Mouse (Mus musculus) midbrain, embryonic 15.5 days (tissue): Measurements from ENCODE around the gene Gm16223. TPM values are rescaled to one million over a fixed set of nuclear protein-coding genes. Genes with fewer than 3 reads are reported as not detected.

Experiments used
- ATAC-seq: fragments of 200-750 bp; cut with Nextera tagmentation; replicated peaks from 2 replicates; pipeline ENCODE4 v1.8.0; 2017; ENCODE audit warnings: moderate TSS enrichment
- H3K27ac ChIP-seq: fragments of 300-500 bp; sonication (generic); 2 replicates; pipeline ENCODE4 v1.5.1; 2015; ENCODE audit warnings: mild to moderate bottlenecking, inconsistent platforms
- H3K27me3 ChIP-seq: fragments of 300-500 bp; sonication (generic); replicated peaks from 2 replicates; pipeline ENCODE4 v1.6.1; 2015; ENCODE audit warnings: inconsistent platforms
- H3K36me3 ChIP-seq: fragments of 300-500 bp; sonication (generic); replicated peaks from 2 replicates; pipeline ENCODE4 v1.6.1; 2015; ENCODE audit warnings: inconsistent platforms
- H3K4me1 ChIP-seq: fragments of 300-500 bp; sonication (generic); 2 replicates; pipeline ENCODE4 v1.6.1; 2015; ENCODE audit warnings: inconsistent platforms
- H3K4me2 ChIP-seq: fragments of 300-500 bp; sonication (generic); 2 replicates; pipeline ENCODE4 v1.6.1; 2015; ENCODE audit warnings: inconsistent platforms, mild to moderate bottlenecking, moderate library complexity
- H3K4me3 ChIP-seq: fragments of 300-500 bp; sonication (generic); 2 replicates; pipeline ENCODE4 v1.5.1; 2015; ENCODE audit warnings: mild to moderate bottlenecking, inconsistent platforms
- H3K9ac ChIP-seq: fragments of 300-500 bp; sonication (generic); 2 replicates; pipeline ENCODE4 v1.6.1; 2015; ENCODE audit warnings: mild to moderate bottlenecking, inconsistent platforms
- H3K9me3 ChIP-seq: fragments of 300-500 bp; sonication (generic); 2 replicates; pipeline ENCODE4 v1.6.1; 2016; ENCODE audit warnings: inconsistent platforms
- WGBS: fragments of 180-500 bp; shearing (Covaris S2); methylation state at CpG from one replicate; pipeline ENCODE4 v1.1.7; 2015; ENCODE audit warnings: mixed read lengths; 5-methylcytosine and 5-hydroxymethylcytosine counted together
- polyA plus RNA-seq: library from polyadenylated mRNA; unstranded; fragments of >200 nt; fragmentation: Nextera tagmentation; extraction: Ambion mirVana; gene quantifications from 2 replicates; pipeline ENCODE4 v1.2.1, GENCODE M21; 2015

Gene Gm16223
- polyA plus RNA-seq, 1 experiment from 2014 or later = not detected

DNA sequence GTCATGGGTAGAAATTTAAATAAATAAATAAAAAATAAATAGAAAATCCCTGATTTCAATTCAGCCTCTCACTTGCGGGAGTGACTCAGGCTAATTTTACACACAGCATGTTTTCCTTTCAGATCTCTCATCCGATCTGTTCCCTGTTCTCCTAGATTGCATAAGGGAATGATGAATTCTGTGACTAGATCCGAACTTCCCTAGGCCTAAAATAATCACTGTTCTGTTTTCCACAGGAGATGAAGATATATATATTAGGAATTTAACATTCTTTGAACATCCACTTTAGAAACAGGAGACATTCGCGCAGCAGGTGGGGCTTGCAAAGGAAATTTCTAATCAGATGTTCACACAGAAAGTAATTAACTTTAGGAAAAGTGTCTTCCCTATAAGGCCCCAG lies 171.5 kb downstream of the Gm16223 start:
- no peak overlapping the region for H3K4me3 ChIP-seq

DNA sequence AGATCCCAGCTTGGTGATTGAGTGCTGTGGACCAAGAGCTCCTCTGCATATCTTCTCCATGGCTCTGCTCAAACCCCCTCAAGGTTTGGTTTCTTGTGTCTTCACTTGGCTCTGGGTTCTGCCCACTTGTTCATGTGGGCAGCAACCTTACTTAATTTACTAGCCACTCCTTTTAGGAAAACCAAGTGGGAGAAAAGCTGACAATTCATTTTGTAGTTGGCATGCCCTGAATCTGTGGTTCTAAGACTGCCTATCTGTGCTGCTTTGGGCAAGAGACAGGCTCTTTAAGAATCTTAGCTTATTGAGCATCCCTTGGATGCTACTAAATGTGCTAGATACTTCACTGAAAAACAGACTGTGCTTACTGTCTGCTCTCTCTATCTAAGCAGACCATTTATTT lies 172.0 kb downstream of the Gm16223 start:
- H3K4me3 ChIP-seq = no peak overlapping the region
- H3K4me2 ChIP-seq = no peak overlapping the region
- no peaks in the 10 kb centered on the region for H3K9me3 ChIP-seq
- H3K27me3 ChIP-seq = no peaks in the 10 kb centered on the region
- no peak for ATAC-seq
- H3K4me1 ChIP-seq = no peaks in the 10 kb centered on the region
- no peaks in the 10 kb centered on the region for H3K36me3 ChIP-seq
- H3K27ac ChIP-seq = no peak overlapping the region
- H3K9ac ChIP-seq = no peak overlapping the region

More for the DNA sequence above, 171.5 kb downstream of the Gm16223 start:
- no peak for ATAC-seq
- Histone ChIP-seq H3K36me3 (no peaks in the 10 kb centered on the region), H3K9me3 (no peaks in the 10 kb centered on the region), H3K27me3 (no peaks in the 10 kb centered on the region), H3K4me1 (no peaks in the 10 kb centered on the region), H3K4me2 (no peak overlapping the region), H3K9ac (no peak overlapping the region), H3K27ac (no peak overlapping the region)
- WGBS = 69% methylated on average over 5 of the region's 5 CpGs

DNA sequence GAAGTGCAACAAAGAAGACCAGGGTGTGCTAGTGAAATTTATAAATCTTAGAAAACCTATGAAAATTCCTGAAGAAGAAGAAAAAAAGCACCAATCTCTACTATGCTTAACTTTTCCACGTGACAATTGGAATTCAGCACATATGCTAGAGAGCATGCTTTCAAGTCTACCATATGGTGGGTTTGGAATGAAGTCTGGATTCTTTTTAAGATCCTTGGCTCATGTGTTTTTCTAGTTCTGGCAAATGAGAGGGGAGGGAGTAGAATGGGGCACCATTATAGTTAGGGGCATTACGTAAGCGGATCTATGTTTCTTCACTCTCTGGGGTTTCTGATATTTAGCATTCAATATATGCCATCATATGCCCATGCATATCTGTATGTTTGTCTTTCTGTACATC lies 182.6 kb downstream of the Gm16223 start:
- Histone ChIP-seq H3K36me3 (no peaks in the 10 kb centered on the region), H3K27ac (no peak overlapping the region), H3K27me3 (no peaks in the 10 kb centered on the region), H3K4me2 (no peak overlapping the region), H3K9me3 (no peaks in the 10 kb centered on the region), H3K4me1 (no peaks in the 10 kb centered on the region), H3K4me3 (no peak overlapping the region), H3K9ac (no peak overlapping the region)
- ATAC-seq = no peak
- 91% methylated on average over 3 of the region's 3 CpGs for WGBS

Other genes with a start within 250 kb of the Gm16223 start
- gene Bod1l, start 223.6 kb upstream of the Gm16223 start, polyA plus RNA-seq = 26.2 and 29.6 TPM in 2 replicates